Mouse (Mus musculus) CH12.LX (cell line): ENCODE results near the gene Myo18a. TPM values are rescaled to one million over a fixed set of nuclear protein-coding genes. Genes with fewer than 3 reads are reported as not detected.

Experiments
- DNase-seq: peaks from one replicate; pipeline ENCODE4 v3.0.0-alpha.2; 2013; ENCODE audit errors: extremely low read depth
- H3K27ac ChIP-seq: 2 replicates; pipeline ENCODE4 v1.5.1; 2012; ENCODE audit warnings: low read depth, mild to moderate bottlenecking, control low read depth, moderate library complexity; ENCODE audit not compliant: insufficient read depth
- H3K27me3 ChIP-seq: replicated peaks from 2 replicates; pipeline ENCODE3; 2012; ENCODE audit warnings: inconsistent platforms
- H3K36me3 ChIP-seq, 2 experiments: replicated peaks in 1 of 2; 2 replicates each; pipeline versions ENCODE3 to v1.6.1; 2012; ENCODE audit warnings: inconsistent platforms in 1 of 2, low read length in 1 of 2, mild to moderate bottlenecking in 1 of 2, mixed read lengths in 1 of 2, moderate library complexity in 1 of 2; ENCODE audit not compliant: control insufficient read depth in 1 of 2, insufficient read depth in 1 of 2
- H3K4me1 ChIP-seq, 2 experiments: 2 replicates each; pipeline ENCODE4 v1.6.1; 2012; ENCODE audit warnings: inconsistent platforms in 1 of 2, moderate library complexity in 1 of 2; ENCODE audit not compliant: insufficient read depth in 2 of 2, control insufficient read depth in 1 of 2
- H3K4me2 ChIP-seq: 2 replicates; pipeline ENCODE4 v1.6.1; 2012; ENCODE audit warnings: low read depth, mild to moderate bottlenecking, control low read depth; ENCODE audit not compliant: poor library complexity, insufficient read depth, severe bottlenecking
- H3K4me3 ChIP-seq, 3 experiments: fragments of 150-350 bp in 1 of 3; sonication (generic) in 1 of 3; replicated peaks in 1 of 3; 2 replicates each; pipeline versions ENCODE3 to v1.5.1; 2011 to 2012; ENCODE audit warnings: low read depth in 2 of 3, low read length in 2 of 3, mild to moderate bottlenecking in 2 of 3, moderate library complexity in 2 of 3, control low read depth in 1 of 3, improper control_type of control experiment in 1 of 3, inconsistent platforms in 1 of 3, mixed read lengths in 1 of 3; ENCODE audit not compliant: poor library complexity in 1 of 3
- H3K79me2 ChIP-seq: replicated peaks from 2 replicates; pipeline ENCODE4 v1.6.1; 2012; ENCODE audit warnings: mild to moderate bottlenecking, moderate library complexity; ENCODE audit not compliant: control insufficient read depth, poor library complexity, insufficient read depth, severe bottlenecking; ENCODE audit errors: extremely low read depth
- H3K9ac ChIP-seq: 2 replicates; pipeline ENCODE4 v1.6.1; 2012; ENCODE audit warnings: low read depth, mild to moderate bottlenecking, control low read depth, moderate library complexity; ENCODE audit not compliant: insufficient read depth
- H3K9me3 ChIP-seq: replicated peaks from 2 replicates; pipeline ENCODE3; 2012; ENCODE audit warnings: low read length, inconsistent platforms, mixed read lengths
- BHLHE40 ChIP-seq: IDR thresholded peaks from 2 replicates; pipeline ENCODE4 v1.6.1; 2011; ENCODE audit warnings: mild to moderate bottlenecking, low read depth, low read length, improper control_type of control experiment
- E2F4 ChIP-seq: IDR thresholded peaks from 2 replicates; pipeline ENCODE4 v1.6.1; 2011; ENCODE audit warnings: low read depth, low read length, improper control_type of control experiment; ENCODE audit not compliant: insufficient replicate concordance
- ELF1 ChIP-seq: IDR thresholded peaks from 2 replicates; pipeline ENCODE4 v1.6.1; 2014; ENCODE audit warnings: low read depth, mild to moderate bottlenecking, inconsistent platforms, low read length, improper control_type of control experiment
- ETS1 ChIP-seq: conservative IDR thresholded peaks from 2 replicates; pipeline ENCODE4 v1.6.1; 2012; ENCODE audit warnings: low read depth, mild to moderate bottlenecking, inconsistent platforms, low read length, improper control_type of control experiment, moderate library complexity
- GABPA ChIP-seq: IDR thresholded peaks from 2 replicates; pipeline ENCODE4 v1.6.1; 2012; ENCODE audit warnings: low read depth, low read length, improper control_type of control experiment, inconsistent platforms; ENCODE audit not compliant: insufficient replicate concordance
- HCFC1 ChIP-seq: IDR thresholded peaks from 2 replicates; pipeline ENCODE4 v1.6.1; 2012; ENCODE audit warnings: low read depth, mild to moderate bottlenecking, inconsistent platforms, low read length, improper control_type of control experiment
- IRF4 ChIP-seq: IDR thresholded peaks from 2 replicates; pipeline ENCODE4 v1.6.1; 2014; ENCODE audit warnings: low read depth, mild to moderate bottlenecking, inconsistent platforms, low read length, improper control_type of control experiment
- JUND ChIP-seq: conservative IDR thresholded peaks from 2 replicates; pipeline ENCODE4 v1.6.1; 2011; ENCODE audit warnings: low read depth, low read length, improper control_type of control experiment
- MAZ ChIP-seq: IDR thresholded peaks from 2 replicates; pipeline ENCODE4 v1.6.1; 2012; ENCODE audit warnings: low read depth, mild to moderate bottlenecking, inconsistent platforms, low read length, improper control_type of control experiment, moderate library complexity
- MEF2A ChIP-seq: IDR thresholded peaks from 2 replicates; pipeline ENCODE4 v1.6.1; 2014; ENCODE audit warnings: low read depth, mild to moderate bottlenecking, inconsistent platforms, low read length, improper control_type of control experiment, borderline replicate concordance
- MYC ChIP-seq: IDR thresholded peaks from 2 replicates; pipeline ENCODE4 v1.6.1; 2011; ENCODE audit warnings: low read depth, mild to moderate bottlenecking, improper control_type of control experiment, low read length
- NELFE ChIP-seq: IDR thresholded peaks from 2 replicates; pipeline ENCODE4 v1.6.1; 2011; ENCODE audit warnings: low read depth, low read length, improper control_type of control experiment
- PAX5 ChIP-seq: IDR thresholded peaks from 2 replicates; pipeline ENCODE4 v1.6.1; 2012; ENCODE audit warnings: low read length, inconsistent platforms, mixed read lengths
- POLR2AphosphoS2 ChIP-seq: IDR thresholded peaks from 2 replicates; pipeline ENCODE4 v1.6.1; 2011; ENCODE audit warnings: low read depth, low read length, improper control_type of control experiment
- RAD21 ChIP-seq: IDR thresholded peaks from 2 replicates; pipeline ENCODE4 v1.6.1; 2011; ENCODE audit warnings: low read depth, mild to moderate bottlenecking, low read length, improper control_type of control experiment, moderate library complexity
- TCF12 ChIP-seq: IDR thresholded peaks from 2 replicates; pipeline ENCODE4 v1.6.1; 2014; ENCODE audit warnings: low read depth, mild to moderate bottlenecking, inconsistent platforms, low read length, improper control_type of control experiment
- USF1 ChIP-seq: IDR thresholded peaks from 2 replicates; pipeline ENCODE4 v1.6.1; 2014; ENCODE audit warnings: low read depth, mild to moderate bottlenecking, inconsistent platforms, low read length, improper control_type of control experiment
- USF2 ChIP-seq: conservative IDR thresholded peaks from 2 replicates; pipeline ENCODE4 v1.6.1; 2011; ENCODE audit warnings: low read depth, low read length, improper control_type of control experiment
- ZC3H11A ChIP-seq: IDR thresholded peaks from 2 replicates; pipeline ENCODE4 v1.6.1; 2012; ENCODE audit warnings: low read depth, mild to moderate bottlenecking, inconsistent platforms, low read length, improper control_type of control experiment
- ZNF384 ChIP-seq: IDR thresholded peaks from 2 replicates; pipeline ENCODE4 v1.6.1; 2012; ENCODE audit warnings: low read depth, low read length, improper control_type of control experiment, inconsistent platforms
- dilution Hi-C: fragments of 300-500 bp; cut with MboI; formaldehyde crosslinking; loops from 2 replicates; pipeline ENCODE4 v1.14.3; 2020; ENCODE audit warnings: low sequenced_read_pairs; ENCODE audit not compliant: extremely low pct_unique_long_range_greater_than_20kb, extremely low pct_ligation_motif_present
- in situ Hi-C: fragments of 300-500 bp; cut with MboI; formaldehyde crosslinking; loops from 3 replicates; pipeline ENCODE4 v1.14.3; 2019; ENCODE audit warnings: low sequenced_read_pairs, low pct_ligation_motif_present, low pct_unique_long_range_greater_than_20kb, mixed read lengths
- polyA plus RNA-seq: library from polyadenylated mRNA; unstranded; fragments of >175 nt; gene quantifications from 2 replicates; pipeline ENCODE4 v1.2.1, GENCODE M21; 2012; ENCODE audit warnings: low read depth; ENCODE audit not compliant: insufficient read length
- total RNA-seq, 2 experiments: library from RNA; depleted of rRNA; stranded (reverse); fragments of 300-350 nt in 1 of 2; fragments of >200 nt in 1 of 2; gene quantifications; 2 replicates each; pipeline ENCODE4 v1.2.3; 2012 to 2014

Myo18a gene
- total and polyA plus RNA-seq, 3 experiments, result 6.3 to 24.8 (median 16.8) TPM

DNA sequence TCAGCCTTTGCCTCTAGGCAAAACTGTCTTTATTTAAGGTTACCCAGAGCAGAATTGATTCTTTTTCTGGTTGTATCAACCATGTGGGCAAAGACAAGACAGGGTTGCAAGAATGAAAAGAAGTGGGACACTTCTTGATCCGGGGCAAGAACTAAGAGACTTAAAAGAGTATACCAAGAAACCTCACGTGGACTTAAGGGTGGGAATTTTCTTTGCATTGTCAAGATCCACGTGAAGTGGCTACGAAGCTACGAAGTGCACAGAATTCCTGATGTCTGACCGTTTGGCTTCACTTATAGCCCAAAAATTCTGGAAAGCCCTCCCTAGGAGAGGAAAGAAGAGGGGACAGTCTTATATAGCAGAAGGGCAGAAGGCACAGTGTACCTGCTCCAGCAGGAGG is 130.2 kb downstream of the Myo18a start:
- dilution Hi-C loops, result no loop called here
- TF ChIP-seq IRF4 (no peak), JUND (no peak), ELF1 (no peak), NELFE (no peak), E2F4 (no peak), MEF2A (no peak), ETS1 (no peak), USF1 (no peak), PAX5 (no peak), TCF12 (no peak), GABPA (no peak), MYC (no peak), BHLHE40 (no peak), RAD21 (no peak), USF2 (no peak), POLR2AphosphoS2 (no peak), MAZ (no peak), ZNF384 (no peak), HCFC1 (no peak), ZC3H11A (no peak)
- Histone ChIP-seq H3K9ac (no peak overlapping the region), H3K36me3 (no peaks in the 10 kb centered on the region), H3K4me3 (no peak overlapping the region), H3K27ac (no peak overlapping the region), H3K4me1 (peaks cover 4 to 40% of the 10 kb centered on the region in 2 experiments; a peak in 3 of 4 replicates), H3K79me2 (no peaks in the 10 kb centered on the region), H3K27me3 (peaks cover 15% of the 10 kb centered on the region), H3K9me3 (no peaks in the 10 kb centered on the region), H3K4me2 (no peak overlapping the region)
- DNase-seq, result no peak
- in situ Hi-C loops, result no loop called here
